Mouse (Mus musculus) granulocyte monocyte progenitor cell, adult 5-6 weeks (primary cell): ENCODE data around the gene Kat5. TPM values are rescaled to one million over a fixed set of nuclear protein-coding genes. Genes with fewer than 3 reads are reported as not detected.

Source experiments
- total RNA-seq, 2 experiments: library from RNA; stranded (forward) in 1 of 2; stranded (reverse) in 1 of 2; fragments of 200-712, 200-1000 nt in 1 of 2; fragments of >200 nt in 1 of 2; fragmentation: Nextera tagmentation in 1 of 2; gene quantifications; 2 replicates each; pipeline ENCODE4 v1.2.3; 2014 to 2017

Kat5 gene
- total RNA-seq, 2 experiments from 2014 or later = 52.2 to 60.2 TPM

Other genes starting within 250 kb of the Kat5 start
- 52.8 and 54.1 TPM in 2 replicates for gene Eif1ad, start 243.5 kb downstream of the Kat5 start, total RNA-seq (2014; fragmentation: Nextera tagmentation)
- gene Eif1ad, start 243.5 kb downstream of the Kat5 start, total RNA-seq (2017) = 69.4 and 72.2 TPM in 2 replicates
- 526 and 559 TPM in 2 replicates for gene Banf1, start 243.1 kb downstream of the Kat5 start, total RNA-seq (2014; fragmentation: Nextera tagmentation)
- 84.9 and 130 TPM in 2 replicates for gene Banf1, start 243.1 kb downstream of the Kat5 start, total RNA-seq (2017)
- 86.2 and 138 TPM in 2 replicates for gene Sart1, start 221.5 kb downstream of the Kat5 start, total RNA-seq (2014; fragmentation: Nextera tagmentation)
- gene Sart1, start 221.5 kb downstream of the Kat5 start, total RNA-seq (2017) = 63.2 and 78.7 TPM in 2 replicates
- gene Tsga10ip, start 207.7 kb downstream of the Kat5 start, total RNA-seq (2014; fragmentation: Nextera tagmentation) = not detected in 2 replicates
- gene Tsga10ip, start 207.7 kb downstream of the Kat5 start, total RNA-seq (2017) = 1.9 TPM in 1 of 2 replicates, not detected in the other
- 160 and 218 TPM in 2 replicates for gene Drap1, start 185.3 kb downstream of the Kat5 start, total RNA-seq (2014; fragmentation: Nextera tagmentation)
- 119 and 145 TPM in 2 replicates for gene Drap1, start 185.3 kb downstream of the Kat5 start, total RNA-seq (2017)
- gene AI837181, start 185.1 kb downstream of the Kat5 start, total RNA-seq (2014; fragmentation: Nextera tagmentation) = 30.1 and 32.7 TPM in 2 replicates
- gene AI837181, start 185.1 kb downstream of the Kat5 start, total RNA-seq (2017) = 10.9 and 12.2 TPM in 2 replicates
- gene Fosl1, start 162.7 kb downstream of the Kat5 start, total RNA-seq (2014; fragmentation: Nextera tagmentation) = 0.32 TPM in 1 of 2 replicates, not detected in the other
- 0.57 TPM in 1 of 2 replicates, not detected in the other for gene Fosl1, start 162.7 kb downstream of the Kat5 start, total RNA-seq (2017)
- gene Ccdc85b, start 152.3 kb downstream of the Kat5 start, total RNA-seq (2014; fragmentation: Nextera tagmentation) = 0.68 and 1.9 TPM in 2 replicates
- 2.5 and 4.1 TPM in 2 replicates for gene Ccdc85b, start 152.3 kb downstream of the Kat5 start, total RNA-seq (2017)
- 33.6 and 94.2 TPM in 2 replicates for gene Fibp, start 149.6 kb downstream of the Kat5 start, total RNA-seq (2014; fragmentation: Nextera tagmentation)
- gene Fibp, start 149.6 kb downstream of the Kat5 start, total RNA-seq (2017) = 112 and 122 TPM in 2 replicates
- gene Ctsw, start 141.7 kb downstream of the Kat5 start, total RNA-seq (2014; fragmentation: Nextera tagmentation) = 1.1 TPM in 1 of 2 replicates, not detected in the other
- not detected in 2 replicates for gene Ctsw, start 141.7 kb downstream of the Kat5 start, total RNA-seq (2017)
- gene Efemp2, start 136.3 kb downstream of the Kat5 start, total RNA-seq (2014; fragmentation: Nextera tagmentation) = not detected in 2 replicates
- 1.6 TPM in 1 of 2 replicates, not detected in the other for gene Efemp2, start 136.3 kb downstream of the Kat5 start, total RNA-seq (2017)
- gene Mus81, start 121.8 kb downstream of the Kat5 start, total RNA-seq (2014; fragmentation: Nextera tagmentation) = 23.9 and 39.7 TPM in 2 replicates
- 9.4 and 13.5 TPM in 2 replicates for gene Mus81, start 121.8 kb downstream of the Kat5 start, total RNA-seq (2017)
- 1,243 and 1,245 TPM in 2 replicates for gene Cfl1, start 119.8 kb downstream of the Kat5 start, total RNA-seq (2014; fragmentation: Nextera tagmentation)
- 1,162 and 1,185 TPM in 2 replicates for gene Cfl1, start 119.8 kb downstream of the Kat5 start, total RNA-seq (2017)
- gene 1700020D05Rik, start 106.5 kb downstream of the Kat5 start, total RNA-seq (2014; fragmentation: Nextera tagmentation) = 2.8 TPM in 1 of 2 replicates, not detected in the other
- gene 1700020D05Rik, start 106.5 kb downstream of the Kat5 start, total RNA-seq (2017) = not detected in 2 replicates
- 4.9 and 5.7 TPM in 2 replicates for gene Snx32, start 99.7 kb downstream of the Kat5 start, total RNA-seq (2014; fragmentation: Nextera tagmentation)
- 1.1 and 1.7 TPM in 2 replicates for gene Snx32, start 99.7 kb downstream of the Kat5 start, total RNA-seq (2017)
- gene Ovol1, start 49.6 kb downstream of the Kat5 start, total RNA-seq (2014; fragmentation: Nextera tagmentation) = not detected in 2 replicates
- gene Ovol1, start 49.6 kb downstream of the Kat5 start, total RNA-seq (2017) = not detected in 2 replicates
- 5.7 and 17.5 TPM in 2 replicates for gene Ap5b1, start 42.2 kb downstream of the Kat5 start, total RNA-seq (2014; fragmentation: Nextera tagmentation)
- gene Ap5b1, start 42.2 kb downstream of the Kat5 start, total RNA-seq (2017) = 7.5 and 10.4 TPM in 2 replicates
- gene Rnaseh2c, start 8.4 kb downstream of the Kat5 start, total RNA-seq (2014; fragmentation: Nextera tagmentation) = 78.4 and 114 TPM in 2 replicates
- gene Rnaseh2c, start 8.4 kb downstream of the Kat5 start, total RNA-seq (2017) = 37.7 and 140 TPM in 2 replicates
- 37.1 and 46.4 TPM in 2 replicates for gene Rela, start 27.2 kb upstream of the Kat5 start, total RNA-seq (2014; fragmentation: Nextera tagmentation)
- 25.4 and 31.7 TPM in 2 replicates for gene Rela, start 27.2 kb upstream of the Kat5 start, total RNA-seq (2017)
- gene Sipa1, start 53.5 kb upstream of the Kat5 start, total RNA-seq (2014; fragmentation: Nextera tagmentation) = 56.8 and 65.9 TPM in 2 replicates
- 17.3 and 20.8 TPM in 2 replicates for gene Sipa1, start 53.5 kb upstream of the Kat5 start, total RNA-seq (2017)
- gene Map3k11, start 78.5 kb upstream of the Kat5 start, total RNA-seq (2014; fragmentation: Nextera tagmentation) = 23.0 and 30.4 TPM in 2 replicates
- gene Map3k11, start 78.5 kb upstream of the Kat5 start, total RNA-seq (2017) = 21.9 and 22.2 TPM in 2 replicates
- gene Pcnx3, start 78.7 kb upstream of the Kat5 start, total RNA-seq (2014; fragmentation: Nextera tagmentation) = 35.2 and 46.8 TPM in 2 replicates
- 12.6 and 22.7 TPM in 2 replicates for gene Pcnx3, start 78.7 kb upstream of the Kat5 start, total RNA-seq (2017)
- gene Kcnk7, start 94.1 kb upstream of the Kat5 start, total RNA-seq (2014; fragmentation: Nextera tagmentation) = not detected in 2 replicates
- gene Kcnk7, start 94.1 kb upstream of the Kat5 start, total RNA-seq (2017) = not detected in 2 replicates
- gene Ehbp1l1, start 116.1 kb upstream of the Kat5 start, total RNA-seq (2014; fragmentation: Nextera tagmentation) = 23.2 and 29.5 TPM in 2 replicates
- 30.6 and 41.6 TPM in 2 replicates for gene Ehbp1l1, start 116.1 kb upstream of the Kat5 start, total RNA-seq (2017)
- gene Fam89b, start 119.4 kb upstream of the Kat5 start, total RNA-seq (2014; fragmentation: Nextera tagmentation) = 37.4 and 41.7 TPM in 2 replicates
- 20.9 and 31.8 TPM in 2 replicates for gene Fam89b, start 119.4 kb upstream of the Kat5 start, total RNA-seq (2017)
- 1.8 and 16.0 TPM in 2 replicates for gene Ltbp3, start 130.7 kb upstream of the Kat5 start, total RNA-seq (2014; fragmentation: Nextera tagmentation)
- gene Ltbp3, start 130.7 kb upstream of the Kat5 start, total RNA-seq (2017) = 3.7 and 3.9 TPM in 2 replicates
- 40.9 and 47.7 TPM in 2 replicates for gene Scyl1, start 161.2 kb upstream of the Kat5 start, total RNA-seq (2014; fragmentation: Nextera tagmentation)
- 22.8 and 23.3 TPM in 2 replicates for gene Scyl1, start 161.2 kb upstream of the Kat5 start, total RNA-seq (2017)